13 mouse cellular contexts compared by ENCODE assay signal in the genomic region with DNA sequence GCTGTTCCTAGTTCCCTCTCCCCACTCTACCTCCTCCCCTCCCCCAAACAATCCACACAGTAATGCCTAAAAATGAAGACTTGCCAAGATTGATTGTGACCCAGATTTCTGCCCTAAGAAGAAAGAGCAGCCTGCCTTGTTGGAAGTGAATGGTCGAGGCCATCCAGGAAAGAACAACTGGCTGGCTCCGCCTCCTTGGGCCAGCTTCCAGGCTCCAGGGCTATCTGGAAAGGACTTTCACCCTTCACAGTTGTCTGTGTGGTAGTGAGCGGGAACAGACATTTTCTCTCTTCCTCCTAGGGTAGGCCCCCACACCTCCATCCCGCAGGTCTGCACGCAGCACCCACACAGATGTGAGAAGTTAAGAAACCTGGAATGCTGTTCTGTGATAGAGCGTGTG. TPM values are rescaled to one million over a fixed set of nuclear protein-coding genes. Genes with fewer than 3 reads are reported as not detected.
DNase-seq lines count a peak whose midpoint lies in the region; ATAC-seq and TF ChIP-seq lines count a peak whose summit lies in the region.
"Had no signal": no experiment of that assay in that cellular context is flagged by ENCODE, and none has a peak within 500 bp of the region (broad histone marks: within the 10 kb centered on the region; RNA-seq: fewer than 3 reads in every experiment).

No protein-coding gene starts in this region.

- WGBS in kidney, embryonic 16.5 days, result 67% methylated on average over 6 of the region's 6 CpGs
- 38% methylated on average over 6 of the region's 6 CpGs for WGBS in intestine, postnatal 0 days
- WGBS in liver, embryonic 14.5 days (ENCODE audit: insufficient replicate concordance), result 80% methylated on average over 6 of the region's 6 CpGs
- 81% methylated on average over 6 of the region's 6 CpGs for WGBS in forebrain, embryonic 13.5 days

- H3K4me3 ChIP-seq in kidney, embryonic 16.5 days (ENCODE audit: low read length), result no peak overlapping the region
- H3K4me3 ChIP-seq in intestine, postnatal 0 days (ENCODE audit: low read depth, low read length), result no peak overlapping the region
- no peak overlapping the region for H3K4me3 ChIP-seq in liver, embryonic 14.5 days (ENCODE audit: insufficient read depth in 1 of 2, low read depth in 2 of 2, low read length in 2 of 2)
- H3K4me3 ChIP-seq in forebrain, embryonic 13.5 days, result no peak overlapping the region
- H3K4me3 ChIP-seq: embryonic facial prominence, embryonic 12.5 days; midbrain, embryonic 13.5 days; neural tube, embryonic 12.5 days; stomach, embryonic 15.5 days had no signal

- H3K9me3 ChIP-seq in kidney, embryonic 16.5 days (ENCODE audit: low read length), result no peaks in the 10 kb centered on the region
- H3K9me3 ChIP-seq in intestine, postnatal 0 days (ENCODE audit: control insufficient read depth), result no peaks in the 10 kb centered on the region
- H3K9me3 ChIP-seq in liver, embryonic 14.5 days (ENCODE audit: control insufficient read depth, low read length), result no peaks in the 10 kb centered on the region
- H3K9me3 ChIP-seq in forebrain, embryonic 13.5 days (replicated peaks), result no peaks in the 10 kb centered on the region
- H3K9me3 ChIP-seq: embryonic facial prominence, embryonic 12.5 days; midbrain, embryonic 13.5 days; neural tube, embryonic 12.5 days; stomach, embryonic 15.5 days had no signal

- H3K36me3 ChIP-seq in kidney, embryonic 16.5 days (ENCODE audit: insufficient read depth, low read length), result no peaks in the 10 kb centered on the region
- no peaks in the 10 kb centered on the region for H3K36me3 ChIP-seq in intestine, postnatal 0 days (ENCODE audit: control insufficient read depth, insufficient read depth)
- H3K36me3 ChIP-seq in liver, embryonic 14.5 days (replicated peaks; ENCODE audit: control insufficient read depth, insufficient read depth, low read depth), result peaks cover 27% of the 10 kb centered on the region
- no peaks in the 10 kb centered on the region for H3K36me3 ChIP-seq in forebrain, embryonic 13.5 days (ENCODE audit: poor library complexity, severe bottlenecking)
- H3K36me3 ChIP-seq: embryonic facial prominence, embryonic 12.5 days; midbrain, embryonic 13.5 days; neural tube, embryonic 12.5 days; stomach, embryonic 15.5 days had no signal

- no peak for ATAC-seq in kidney, embryonic 16.5 days (ENCODE audit: low FRiP score, low TSS enrichment)
- peak; percentile 82 for ATAC-seq in intestine, postnatal 0 days
- no peak for ATAC-seq in liver, embryonic 14.5 days (ENCODE audit: insufficient read depth)
- ATAC-seq in forebrain, embryonic 13.5 days, result no peak
- ATAC-seq: midbrain, embryonic 13.5 days had no signal

- peaks cover 28% of the 10 kb centered on the region for H3K27me3 ChIP-seq in kidney, embryonic 16.5 days (ENCODE audit: insufficient read depth, low read length)
- peaks cover 21% of the 10 kb centered on the region for H3K27me3 ChIP-seq in intestine, postnatal 0 days (replicated peaks; ENCODE audit: control insufficient read depth, insufficient read depth, low read length)
- H3K27me3 ChIP-seq in liver, embryonic 14.5 days (ENCODE audit: control insufficient read depth, insufficient read depth, low read length), result peaks cover 10% of the 10 kb centered on the region
- H3K27me3 ChIP-seq in forebrain, embryonic 13.5 days, result peaks cover 25% of the 10 kb centered on the region

- TF ChIP-seq EP300 in liver, embryonic 14.5 days (IDR thresholded peaks at IDR 0.05; ENCODE audit: low read depth), result no peak

- H3K9ac ChIP-seq in kidney, embryonic 16.5 days (replicated peaks; ENCODE audit: low read length), result no peak overlapping the region
- H3K9ac ChIP-seq in intestine, postnatal 0 days (ENCODE audit: low read depth, low read length), result no peak overlapping the region
- H3K9ac ChIP-seq in liver, embryonic 14.5 days (replicated peaks), result no peak overlapping the region
- no peak overlapping the region for H3K9ac ChIP-seq in forebrain, embryonic 13.5 days
- H3K9ac ChIP-seq: embryonic facial prominence, embryonic 12.5 days; midbrain, embryonic 13.5 days; neural tube, embryonic 12.5 days; stomach, embryonic 15.5 days had no signal

- no peak for TF ChIP-seq CTCF in intestine, postnatal 0 days (IDR thresholded peaks at IDR 0.05; ENCODE audit: low read depth)
- TF ChIP-seq CTCF in liver, embryonic 14.5 days (IDR thresholded peaks at IDR 0.05; ENCODE audit: low read depth), result no peak

- no peak overlapping the region for H3K27ac ChIP-seq in kidney, embryonic 16.5 days (ENCODE audit: low read length)
- H3K27ac ChIP-seq in intestine, postnatal 0 days (ENCODE audit: low read depth, low read length), result no peak overlapping the region
- H3K27ac ChIP-seq in liver, embryonic 14.5 days, result peak overlapping the region; percentile 49; the same call in 1 of the 2 replicates
- H3K27ac ChIP-seq in forebrain, embryonic 13.5 days, result no peak overlapping the region
- H3K27ac ChIP-seq: embryonic facial prominence, embryonic 12.5 days; kidney, postnatal 0 days; midbrain, embryonic 13.5 days; neural tube, embryonic 12.5 days; stomach, embryonic 15.5 days had no signal

- H3K4me2 ChIP-seq in kidney, embryonic 16.5 days (replicated peaks; ENCODE audit: low read depth, low read length), result no peak overlapping the region
- 0 out of 2 replicates have a peak overlapping the region, but pooled peaks have one; percentile 7 for H3K4me2 ChIP-seq in intestine, postnatal 0 days (replicated peaks; ENCODE audit: low read depth)
- H3K4me2 ChIP-seq in liver, embryonic 14.5 days (ENCODE audit: low read depth), result peak overlapping the region; percentile 72; the same call in 1 of the 2 replicates
- no peak overlapping the region for H3K4me2 ChIP-seq in forebrain, embryonic 13.5 days
- H3K4me2 ChIP-seq: embryonic facial prominence, embryonic 12.5 days; midbrain, embryonic 13.5 days; neural tube, embryonic 12.5 days; stomach, embryonic 15.5 days had no signal

- DNase-seq in kidney, adult 18-20 months, result peak; percentile 74
- DNase-seq in adrenal gland, postnatal 14 days, result peak; percentile 74
- DNase-seq in liver, embryonic 14.5 days (ENCODE audit: low read depth in 3 of 3, low spot score in 3 of 3), result no peak
- DNase-seq in gastrocnemius, adult 8-10 months (ENCODE audit: low spot score in 2 of 2), result no peak
- DNase-seq: right cerebral cortex, postnatal 25 days had no signal

- peaks cover 5% of the 10 kb centered on the region; the same call in 1 of the 2 replicates for H3K4me1 ChIP-seq in kidney, embryonic 16.5 days (ENCODE audit: insufficient read depth, low read length)
- H3K4me1 ChIP-seq in intestine, postnatal 0 days (replicated peaks; ENCODE audit: control insufficient read depth, insufficient read depth, low read length), result no peaks in the 10 kb centered on the region
- peaks cover 27 to 51% of the 10 kb centered on the region in 2 experiments for H3K4me1 ChIP-seq in liver, embryonic 14.5 days (replicated peaks; ENCODE audit: control insufficient read depth in 2 of 2, insufficient read depth in 2 of 2, low read length in 1 of 2)
- peaks cover 9% of the 10 kb centered on the region; the same call in 1 of the 2 replicates for H3K4me1 ChIP-seq in forebrain, embryonic 13.5 days

RNA-seq across cellular contexts. Expression of a gene that starts 4.3 kb away (rescaled TPM):
- 0.17 TPM in 2 replicates for polyA plus RNA-seq in kidney, embryonic 16.5 days (2015; fragmentation: Nextera tagmentation; extraction: Ambion mirVana)
- 2.9 and 3.1 TPM in 2 replicates for total RNA-seq in adrenal gland, postnatal 14 days (2021)
- polyA plus RNA-seq in intestine, postnatal 0 days (2015; fragmentation: Nextera tagmentation; extraction: Ambion mirVana), result 0.25 and 0.35 TPM in 2 replicates
- 12.7 and 13.1 TPM in 2 replicates for polyA plus RNA-seq in liver, embryonic 14.5 days (2012; rRNA removed)
- 10.2 and 12.6 TPM in 2 replicates for polyA plus RNA-seq in liver, embryonic 14.5 days (2014; fragmentation: Nextera tagmentation; extraction: Ambion mirVana)
- 1.1 TPM in 2 replicates for polyA plus RNA-seq in forebrain, embryonic 13.5 days (2015; fragmentation: Nextera tagmentation; extraction: Ambion mirVana)
- under 1 TPM in 1 of 4 experiments, not detected in 3; 0.07 TPM for total RNA-seq in gastrocnemius, adult 8-10 months (2022)

RNA-seq across cellular contexts. Expression of a gene that starts 13.0 kb away (rescaled TPM):
- 5.5 and 6.2 TPM in 2 replicates for polyA plus RNA-seq in kidney, embryonic 16.5 days (2015; fragmentation: Nextera tagmentation; extraction: Ambion mirVana)
- 12.6 and 12.8 TPM in 2 replicates for total RNA-seq in adrenal gland, postnatal 14 days (2021)
- 7.9 and 9.2 TPM in 2 replicates for polyA plus RNA-seq in intestine, postnatal 0 days (2015; fragmentation: Nextera tagmentation; extraction: Ambion mirVana)
- polyA plus RNA-seq in liver, embryonic 14.5 days (2012; rRNA removed), result 0.95 and 0.98 TPM in 2 replicates
- polyA plus RNA-seq in liver, embryonic 14.5 days (2014; fragmentation: Nextera tagmentation; extraction: Ambion mirVana), result 0.56 and 0.71 TPM in 2 replicates
- 4.0 and 6.2 TPM in 2 replicates for polyA plus RNA-seq in forebrain, embryonic 13.5 days (2015; fragmentation: Nextera tagmentation; extraction: Ambion mirVana)
- total RNA-seq in gastrocnemius, adult 8-10 months (2022), result 1 to 10 TPM; 3.7 to 6.6 (median 5.9) TPM

RNA-seq across cellular contexts. Expression of a gene that starts 25.6 kb away (rescaled TPM):
- polyA plus RNA-seq in kidney, embryonic 16.5 days (2015; fragmentation: Nextera tagmentation; extraction: Ambion mirVana), result 44.6 and 46.3 TPM in 2 replicates
- 245 and 246 TPM in 2 replicates for total RNA-seq in adrenal gland, postnatal 14 days (2021)
- polyA plus RNA-seq in intestine, postnatal 0 days (2015; fragmentation: Nextera tagmentation; extraction: Ambion mirVana), result 21.4 and 23.1 TPM in 2 replicates
- 28.2 and 29.5 TPM in 2 replicates for polyA plus RNA-seq in liver, embryonic 14.5 days (2012; rRNA removed)
- polyA plus RNA-seq in liver, embryonic 14.5 days (2014; fragmentation: Nextera tagmentation; extraction: Ambion mirVana), result 14.3 and 20.3 TPM in 2 replicates
- 9.3 and 11.8 TPM in 2 replicates for polyA plus RNA-seq in forebrain, embryonic 13.5 days (2015; fragmentation: Nextera tagmentation; extraction: Ambion mirVana)
- total RNA-seq in gastrocnemius, adult 8-10 months (2022), result 10 to 100 TPM; 87.3 to 98.6 (median 92.7) TPM

Comparison
In these comparisons a context has a peak if more than half of its experiments do, and no peak if none do; other contexts are left out.
1. DNase-seq: peak in kidney, adult 18-20 months (single experiment) and adrenal gland, postnatal 14 days (single experiment); none in liver, embryonic 14.5 days (0 of 3) and gastrocnemius, adult 8-10 months (0 of 2).
2. H3K4me2 ChIP-seq: peak in intestine, postnatal 0 days (single experiment) and liver, embryonic 14.5 days (single experiment); none in kidney, embryonic 16.5 days (single experiment) and forebrain, embryonic 13.5 days (single experiment).